Mouse (Mus musculus) stomach, embryonic 14.5 days (tissue): ENCODE results near the gene Coro2b. TPM values are rescaled to one million over a fixed set of nuclear protein-coding genes. Genes with fewer than 3 reads are reported as not detected.
A peak's percentile ranks its signal among the peaks of the same experiment; 100 is the strongest.

Experiments used
- ATAC-seq: fragments of 200-750 bp; cut with Nextera tagmentation; 2 replicates; pipeline ENCODE4 v1.8.0; 2017; ENCODE audit warnings: low read depth, moderate TSS enrichment; ENCODE audit not compliant: insufficient number of reproducible peaks, insufficient read depth, low FRiP score
- H3K27ac ChIP-seq: fragments of 300-500 bp; sonication (generic); 2 replicates; pipeline ENCODE4 v1.5.1; 2014; ENCODE audit warnings: mild to moderate bottlenecking, low read length, moderate library complexity, mixed read lengths
- H3K27me3 ChIP-seq: fragments of 300-500 bp; sonication (generic); 2 replicates; pipeline ENCODE4 v1.6.1; 2014; ENCODE audit warnings: low read length, control low read depth, mixed read lengths; ENCODE audit not compliant: control insufficient read depth, insufficient read depth
- H3K36me3 ChIP-seq: fragments of 300-500 bp; sonication (generic); 2 replicates; pipeline ENCODE4 v1.6.1; 2014; ENCODE audit warnings: mild to moderate bottlenecking, control low read depth, low read length, moderate library complexity, mixed read lengths; ENCODE audit not compliant: control insufficient read depth, insufficient read depth
- H3K4me1 ChIP-seq: fragments of 300-500 bp; sonication (generic); 2 replicates; pipeline ENCODE4 v1.6.1; 2014; ENCODE audit warnings: low read length, control low read depth, mixed read lengths; ENCODE audit not compliant: control insufficient read depth, insufficient read depth
- H3K4me2 ChIP-seq: fragments of 300-500 bp; sonication (generic); replicated peaks from 2 replicates; pipeline ENCODE4 v1.6.1; 2014; ENCODE audit warnings: low read depth, low read length, control low read depth
- H3K4me3 ChIP-seq: fragments of 300-500 bp; sonication (generic); 2 replicates; pipeline ENCODE4 v1.5.1; 2014; ENCODE audit warnings: low read depth, low read length, control low read depth
- H3K9ac ChIP-seq: fragments of 300-500 bp; sonication (generic); replicated peaks from 2 replicates; pipeline ENCODE4 v1.6.1; 2014; ENCODE audit warnings: low read depth, mild to moderate bottlenecking, control low read depth, low read length, moderate library complexity, mixed read lengths
- H3K9me3 ChIP-seq: fragments of 300-500 bp; sonication (generic); 2 replicates; pipeline ENCODE4 v1.6.1; 2016; ENCODE audit warnings: low read depth, low read length, control low read depth; ENCODE audit not compliant: control insufficient read depth
- WGBS: fragments of 180-500 bp; shearing (Covaris S2); extraction: QIAGEN DNeasy Blood & Tissue Kit; methylation state at CpG from one replicate; pipeline ENCODE4 v1.1.7; 2014; 5-methylcytosine and 5-hydroxymethylcytosine counted together
- polyA plus RNA-seq: library from polyadenylated mRNA; unstranded; fragments of >200 nt; fragmentation: Nextera tagmentation; extraction: Ambion mirVana; gene quantifications from 2 replicates; pipeline ENCODE4 v1.2.1, GENCODE M21; 2014

The Coro2b gene
- polyA plus RNA-seq, 1 experiment from 2014 or later: 13.0 TPM

DNA sequence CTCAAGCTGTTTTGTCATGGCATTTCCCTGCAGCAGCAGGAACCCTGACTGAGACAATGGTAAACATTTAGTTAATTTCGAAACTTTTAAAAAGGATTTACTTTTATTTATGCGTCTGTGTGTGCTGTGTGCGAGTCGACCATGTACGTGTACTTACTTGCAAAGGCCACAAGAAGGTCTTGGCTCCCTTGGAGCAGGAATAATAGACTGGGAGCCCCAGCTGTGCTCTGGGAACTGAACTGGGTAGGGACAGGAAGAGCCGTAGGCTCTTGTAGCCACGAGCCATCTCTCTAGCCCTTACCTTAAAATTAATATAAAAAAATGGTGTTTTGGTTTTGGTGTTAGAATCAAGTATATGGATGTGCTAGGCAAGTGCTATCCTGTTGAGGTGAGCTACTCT lies 76.8 kb downstream of the Coro2b start:
- H3K4me1 ChIP-seq: peaks cover 10% of the 10 kb centered on the region; the same call in 1 of the 2 replicates
- whole genome bisulfite sequencing: 85% methylated on average over 7 of the region's 7 CpGs
- H3K9me3 ChIP-seq: no peaks in the 10 kb centered on the region
- H3K27ac ChIP-seq: no peak overlapping the region
- H3K27me3 ChIP-seq: no peaks in the 10 kb centered on the region
- ATAC-seq: no peak
- no peak overlapping the region for H3K4me2 ChIP-seq
- H3K9ac ChIP-seq: no peak overlapping the region
- no peaks in the 10 kb centered on the region for H3K36me3 ChIP-seq
- no peak overlapping the region for H3K4me3 ChIP-seq

DNA sequence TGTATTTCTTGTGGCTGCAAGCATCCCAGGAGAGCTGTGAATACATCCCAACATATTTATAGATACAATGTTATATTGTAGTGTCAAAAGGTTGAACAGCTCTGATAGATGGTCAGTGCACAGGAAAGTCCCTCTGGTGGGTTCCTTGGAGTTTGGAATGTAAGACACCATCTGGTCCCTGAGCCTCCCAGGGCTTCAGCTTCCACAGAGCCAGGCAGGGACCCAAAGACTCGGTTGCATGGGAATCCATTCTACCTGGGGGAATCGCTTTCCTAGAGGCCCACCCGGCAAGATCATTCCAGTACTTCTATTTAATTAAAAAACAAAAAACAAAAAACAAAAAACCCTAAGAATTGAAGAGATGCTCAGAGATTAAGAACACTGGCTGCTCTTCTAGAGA lies 78.4 kb downstream of the Coro2b start:
- no peak overlapping the region for H3K4me2 ChIP-seq
- WGBS: 83% methylated on average over 3 of the region's 3 CpGs
- no peak overlapping the region for H3K4me3 ChIP-seq
- H3K36me3 ChIP-seq: no peaks in the 10 kb centered on the region
- H3K27me3 ChIP-seq: no peaks in the 10 kb centered on the region
- H3K9me3 ChIP-seq: no peaks in the 10 kb centered on the region
- peaks cover 10% of the 10 kb centered on the region; the same call in 1 of the 2 replicates for H3K4me1 ChIP-seq
- ATAC-seq: no peak
- H3K9ac ChIP-seq: no peak overlapping the region
- no peak overlapping the region for H3K27ac ChIP-seq

GRCm38 (mm10) chr9:62456015-62456414 lies 80.8 kb downstream of the Coro2b start:
- H3K27ac ChIP-seq: peak overlapping the region; percentile 66; the same call in 1 of the 2 replicates
- no peak overlapping the region for H3K9ac ChIP-seq
- H3K36me3 ChIP-seq: no peaks in the 10 kb centered on the region
- H3K27me3 ChIP-seq: no peaks in the 10 kb centered on the region
- H3K4me3 ChIP-seq: no peak overlapping the region
- 9% methylated on average over 5 of the region's 5 CpGs for WGBS
- H3K9me3 ChIP-seq: no peaks in the 10 kb centered on the region
- H3K4me1 ChIP-seq: peaks cover 13% of the 10 kb centered on the region; the same call in 1 of the 2 replicates
- peak overlapping the region; percentile 21; the same call in 1 of the 2 replicates for H3K4me2 ChIP-seq
- ATAC-seq: peak; percentile 77

DNA sequence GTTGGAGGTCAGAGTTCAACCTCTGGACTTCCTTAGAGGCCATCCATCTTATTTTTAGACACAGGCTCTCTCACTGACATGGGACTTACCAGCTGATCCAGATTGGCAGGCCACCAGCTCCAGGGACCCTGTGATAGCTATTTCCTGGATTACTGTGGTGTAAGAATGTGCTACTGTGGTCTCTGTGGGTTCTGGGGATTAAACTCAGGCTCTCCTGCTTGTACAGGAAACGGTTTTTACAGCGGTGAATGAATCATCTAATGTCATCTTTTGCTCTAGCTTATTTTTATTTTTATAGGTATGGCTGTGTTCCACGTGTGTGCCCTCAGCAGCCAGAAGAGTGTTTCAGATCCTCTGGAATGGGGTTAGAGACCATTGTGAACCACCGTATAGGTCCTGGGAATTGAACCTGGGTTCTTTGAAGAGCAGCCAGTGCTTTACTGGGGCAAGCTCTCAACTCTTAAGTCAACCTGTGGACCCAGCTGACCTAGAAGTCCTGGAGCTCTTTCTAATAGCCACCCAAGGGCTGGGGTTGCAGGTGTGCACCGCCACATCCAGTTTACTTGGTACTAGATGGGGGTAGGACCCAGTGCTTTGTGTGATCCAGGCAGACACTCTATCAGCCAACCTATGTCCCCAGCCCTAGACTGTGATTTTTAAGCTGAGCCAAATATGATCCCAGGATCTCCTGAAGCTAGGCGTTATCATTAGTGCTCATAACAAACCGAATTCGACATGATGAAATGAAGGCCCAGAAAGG lies 81.5 kb downstream of the Coro2b start:
- Histone ChIP-seq H3K9me3 (no peaks in the 10 kb centered on the region), H3K27me3 (no peaks in the 10 kb centered on the region), H3K27ac (peak overlapping the region; percentile 66; the same call in 1 of the 2 replicates), H3K9ac (no peak overlapping the region), H3K4me2 (0 out of 2 replicates have a peak overlapping the region, but pooled peaks have one; percentile 21), H3K36me3 (no peaks in the 10 kb centered on the region), H3K4me1 (peaks cover 13% of the 10 kb centered on the region; the same call in 1 of the 2 replicates), H3K4me3 (no peak overlapping the region)
- no peak for ATAC-seq
- 48% methylated on average over 8 of the region's 8 CpGs for WGBS

GRCm38 (mm10) chr9:62452373-62452993 lies 84.4 kb downstream of the Coro2b start:
- no peak overlapping the region for H3K4me3 ChIP-seq
- H3K27ac ChIP-seq: no peak overlapping the region
- ATAC-seq: no peak
- no peak overlapping the region for H3K4me2 ChIP-seq
- no peaks in the 10 kb centered on the region for H3K27me3 ChIP-seq
- H3K36me3 ChIP-seq: no peaks in the 10 kb centered on the region
- H3K4me1 ChIP-seq: peaks cover 13% of the 10 kb centered on the region; the same call in 1 of the 2 replicates
- H3K9ac ChIP-seq: no peak overlapping the region
- no peaks in the 10 kb centered on the region for H3K9me3 ChIP-seq
- 92% methylated on average over 8 of the region's 8 CpGs for WGBS

DNA sequence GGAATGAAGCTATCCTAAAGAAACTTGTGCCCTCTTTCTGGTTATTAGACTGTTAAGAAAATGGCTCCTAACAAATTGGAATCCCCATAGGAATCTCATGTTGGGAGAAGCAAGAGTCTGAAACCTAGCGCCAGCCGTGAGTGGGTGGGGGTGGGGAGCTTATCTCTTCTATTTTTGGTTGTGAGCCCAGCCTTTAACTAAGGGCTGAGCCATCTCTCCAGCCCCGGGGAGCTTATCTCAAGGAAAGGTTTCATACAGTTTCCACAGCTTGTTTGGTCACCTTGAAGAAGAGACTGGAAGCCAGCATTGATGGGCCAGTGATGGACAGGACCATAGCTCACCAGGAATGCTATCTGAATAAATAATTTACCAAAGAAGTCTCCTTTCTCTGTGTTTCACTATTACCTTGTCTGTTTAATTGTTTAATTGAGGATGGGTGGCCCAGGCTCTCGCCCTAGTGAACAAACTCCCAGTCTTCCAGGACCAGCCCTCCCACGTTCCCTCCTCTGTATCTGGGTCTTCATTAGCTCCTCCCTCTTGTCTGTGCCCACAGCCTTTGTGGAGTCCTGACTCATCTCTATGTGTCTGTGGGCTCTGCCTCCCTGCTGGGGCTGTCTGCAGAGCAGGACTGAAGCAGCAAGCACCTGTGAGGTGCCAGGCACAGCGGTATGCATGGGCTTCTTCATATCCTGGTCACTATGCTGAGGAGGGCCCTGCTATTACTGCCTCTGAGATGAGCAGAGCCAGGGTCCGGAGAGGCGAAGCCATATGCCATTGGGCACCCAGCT lies 85.1 kb downstream of the Coro2b start:
- H3K9ac ChIP-seq: no peak overlapping the region
- peaks cover 13% of the 10 kb centered on the region; the same call in 1 of the 2 replicates for H3K4me1 ChIP-seq
- 67% methylated on average over 8 of the region's 8 CpGs for WGBS
- H3K27me3 ChIP-seq: no peaks in the 10 kb centered on the region
- H3K27ac ChIP-seq: no peak overlapping the region
- H3K4me3 ChIP-seq: no peak overlapping the region
- H3K4me2 ChIP-seq: no peak overlapping the region
- no peaks in the 10 kb centered on the region for H3K9me3 ChIP-seq
- H3K36me3 ChIP-seq: no peaks in the 10 kb centered on the region
- no peak for ATAC-seq

DNA sequence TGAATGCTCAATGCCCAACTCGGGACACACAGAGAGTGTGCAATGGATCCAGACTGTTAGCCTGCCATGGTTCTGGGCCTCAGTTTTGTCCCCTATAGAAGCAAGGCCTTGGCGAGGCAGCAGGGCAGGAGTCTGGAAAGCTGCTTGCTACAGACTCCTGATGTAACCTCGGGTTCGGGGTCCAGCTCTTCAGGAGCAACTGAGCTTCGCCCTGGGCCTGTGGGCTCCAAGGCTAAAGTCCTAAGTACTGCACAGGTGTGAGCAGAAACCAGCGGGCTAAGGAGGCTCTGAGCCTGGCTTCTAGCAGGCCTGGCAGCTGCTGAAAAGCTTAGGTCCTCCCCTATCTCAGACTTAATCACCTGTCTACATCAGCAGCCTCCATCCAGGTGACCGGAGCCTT lies 86.0 kb downstream of the Coro2b start:
- Histone ChIP-seq H3K27me3 (no peaks in the 10 kb centered on the region), H3K4me1 (peaks cover 11% of the 10 kb centered on the region; the same call in 1 of the 2 replicates), H3K9ac (no peak overlapping the region), H3K4me3 (no peak overlapping the region), H3K27ac (0 out of 2 replicates have a peak overlapping the region, but pooled peaks have one; percentile 10), H3K9me3 (no peaks in the 10 kb centered on the region), H3K4me2 (no peak overlapping the region), H3K36me3 (no peaks in the 10 kb centered on the region)
- ATAC-seq: no peak
- WGBS: 81% methylated on average over 7 of the region's 7 CpGs

DNA sequence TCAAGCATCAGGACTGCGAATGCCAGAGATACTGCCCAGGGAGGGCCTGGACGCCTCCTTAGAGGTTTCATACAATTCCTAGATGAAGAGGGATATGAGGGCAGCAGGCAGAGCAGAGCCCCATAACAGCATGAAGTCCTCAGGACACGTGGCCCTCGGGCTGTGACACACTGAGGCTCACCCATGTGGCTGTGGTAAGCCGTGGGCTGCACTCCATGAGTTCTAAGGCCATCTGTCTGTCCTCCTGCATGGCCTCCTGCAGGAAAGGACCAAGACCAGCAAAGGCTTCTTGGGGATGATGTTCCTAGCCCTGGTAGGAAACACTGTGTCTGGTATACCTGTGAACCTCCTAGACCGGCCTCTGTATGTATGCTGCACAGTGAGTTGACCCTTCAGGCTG lies 86.5 kb downstream of the Coro2b start:
- Histone ChIP-seq H3K27ac (no peak overlapping the region), H3K4me3 (no peak overlapping the region), H3K9ac (no peak overlapping the region), H3K4me2 (no peak overlapping the region), H3K4me1 (peaks cover 6% of the 10 kb centered on the region; the same call in 1 of the 2 replicates), H3K36me3 (no peaks in the 10 kb centered on the region), H3K9me3 (no peaks in the 10 kb centered on the region), H3K27me3 (no peaks in the 10 kb centered on the region)
- 84% methylated on average over 6 of the region's 6 CpGs for WGBS
- ATAC-seq: no peak
